Mouse (Mus musculus) lung, embryonic 15.5 days (tissue): ENCODE measurements around the gene Noxo1. TPM values are rescaled to one million over a fixed set of nuclear protein-coding genes. Genes with fewer than 3 reads are reported as not detected.

Experiments used
- ATAC-seq: fragments of 200-750 bp; cut with Nextera tagmentation; 2 replicates; pipeline ENCODE4 v1.8.0; 2017; ENCODE audit warnings: moderate number of reproducible peaks, borderline replicate concordance; ENCODE audit not compliant: low FRiP score, low TSS enrichment; ENCODE audit errors: extremely low read depth
- H3K27ac ChIP-seq: fragments of 300-500 bp; sonication (generic); 2 replicates; pipeline ENCODE4 v1.5.1; 2015; ENCODE audit warnings: moderate library complexity, mild to moderate bottlenecking, inconsistent platforms
- H3K27me3 ChIP-seq: fragments of 300-500 bp; sonication (generic); 2 replicates; pipeline ENCODE4 v1.6.1; 2015; ENCODE audit warnings: inconsistent platforms
- H3K36me3 ChIP-seq: fragments of 300-500 bp; sonication (generic); 2 replicates; pipeline ENCODE4 v1.6.1; 2015; ENCODE audit warnings: inconsistent platforms
- H3K4me1 ChIP-seq: fragments of 300-500 bp; sonication (generic); 2 replicates; pipeline ENCODE4 v1.6.1; 2015; ENCODE audit warnings: inconsistent platforms
- H3K4me2 ChIP-seq: fragments of 300-500 bp; sonication (generic); 2 replicates; pipeline ENCODE4 v1.6.1; 2015; ENCODE audit warnings: inconsistent platforms, mild to moderate bottlenecking, moderate library complexity
- H3K4me3 ChIP-seq: fragments of 300-500 bp; sonication (generic); 2 replicates; pipeline ENCODE4 v1.5.1; 2015; ENCODE audit warnings: mild to moderate bottlenecking, inconsistent platforms
- H3K9ac ChIP-seq: fragments of 300-500 bp; sonication (generic); 2 replicates; pipeline ENCODE4 v1.6.1; 2015; ENCODE audit warnings: inconsistent platforms
- H3K9me3 ChIP-seq: fragments of 300-500 bp; sonication (generic); 2 replicates; pipeline ENCODE4 v1.6.1; 2016; ENCODE audit warnings: inconsistent platforms
- WGBS: fragments of 180-500 bp; shearing (Covaris S2); methylation state at CpG from one replicate; pipeline ENCODE4 v1.1.7; 2015; 5-methylcytosine and 5-hydroxymethylcytosine counted together
- polyA plus RNA-seq: library from polyadenylated mRNA; unstranded; fragments of >200 nt; fragmentation: Nextera tagmentation; extraction: Ambion mirVana; gene quantifications from 2 replicates; pipeline ENCODE4 v1.2.1, GENCODE M21; 2015

The Noxo1 gene
- polyA plus RNA-seq, 1 experiment from 2014 or later = 3.5 TPM

- WGBS = 27% methylated on average over 4 of the region's 4 CpGs
- Histone ChIP-seq H3K27ac (no peak overlapping the region), H3K36me3 (0 out of 2 replicates have a peak, but pooled peaks cover 3% of the 10 kb centered on the region), H3K9me3 (no peaks in the 10 kb centered on the region), H3K4me3 (no peak overlapping the region), H3K9ac (no peak overlapping the region), H3K4me1 (no peaks in the 10 kb centered on the region), H3K4me2 (no peak overlapping the region), H3K27me3 (peaks cover 33% of the 10 kb centered on the region)
- no peak; the same call in 1 of the 2 replicates for ATAC-seq
Measured at GRCm38 (mm10) chr17:24746986-24747385, 51.0 kb downstream of the Noxo1 start.

Other genes with a start within 250 kb of the Noxo1 start
- 26.0 and 35.4 TPM in 2 replicates for gene E4f1, start 225.9 kb upstream of the Noxo1 start, polyA plus RNA-seq
- 56.2 and 57.4 TPM in 2 replicates for gene Pgp, start 225.8 kb upstream of the Noxo1 start, polyA plus RNA-seq
- not detected in 2 replicates for gene Bricd5, start 222.3 kb upstream of the Noxo1 start, polyA plus RNA-seq
- 31.6 and 34.5 TPM in 2 replicates for gene Mlst8, start 217.2 kb upstream of the Noxo1 start, polyA plus RNA-seq
- gene Caskin1, start 207.6 kb upstream of the Noxo1 start, polyA plus RNA-seq = 0.97 and 1.0 TPM in 2 replicates
- gene Traf7, start 168.3 kb upstream of the Noxo1 start, polyA plus RNA-seq = 96.7 and 106 TPM in 2 replicates
- gene Rab26, start 162.0 kb upstream of the Noxo1 start, polyA plus RNA-seq = 2.3 and 3.3 TPM in 2 replicates
- gene Pkd1, start 146.4 kb upstream of the Noxo1 start, polyA plus RNA-seq = 24.7 and 30.2 TPM in 2 replicates
- 48.2 and 53.5 TPM in 2 replicates for gene Tsc2, start 63.6 kb upstream of the Noxo1 start, polyA plus RNA-seq
- 17.2 and 19.6 TPM in 2 replicates for gene Nthl1, start 63.6 kb upstream of the Noxo1 start, polyA plus RNA-seq
- 87.3 and 92.4 TPM in 2 replicates for gene Slc9a3r2, start 45.9 kb upstream of the Noxo1 start, polyA plus RNA-seq
- gene Npw, start 37.8 kb upstream of the Noxo1 start, polyA plus RNA-seq = 2.1 and 2.3 TPM in 2 replicates
- 21.2 and 22.2 TPM in 2 replicates for gene Zfp598, start 26.5 kb upstream of the Noxo1 start, polyA plus RNA-seq
- gene Syngr3, start 6.3 kb upstream of the Noxo1 start, polyA plus RNA-seq = 1.0 and 2.0 TPM in 2 replicates
- 47.3 and 47.4 TPM in 2 replicates for gene Gfer, start 78 bp upstream of the Noxo1 start, polyA plus RNA-seq
- gene Tbl3, start 11.4 kb downstream of the Noxo1 start, polyA plus RNA-seq = 81.2 and 85.2 TPM in 2 replicates
- 0.18 and 0.21 TPM in 2 replicates for gene Rnf151, start 21.8 kb downstream of the Noxo1 start, polyA plus RNA-seq
- gene Rps2, start 21.9 kb downstream of the Noxo1 start, polyA plus RNA-seq = 1,576 and 1,662 TPM in 2 replicates
- 186 and 193 TPM in 2 replicates for gene Ndufb10, start 28.2 kb downstream of the Noxo1 start, polyA plus RNA-seq
- 0.18 TPM in 1 of 2 replicates, not detected in the other for gene Rpl3l, start 31.6 kb downstream of the Noxo1 start, polyA plus RNA-seq
- 30.7 and 36.7 TPM in 2 replicates for gene Msrb1, start 40.4 kb downstream of the Noxo1 start, polyA plus RNA-seq
- 2.5 and 3.4 TPM in 2 replicates for gene Hs3st6, start 56.8 kb downstream of the Noxo1 start, polyA plus RNA-seq
- gene Meiob, start 108.1 kb downstream of the Noxo1 start, polyA plus RNA-seq = not detected in 2 replicates
- 31.7 and 32.1 TPM in 2 replicates for gene Hagh, start 143.9 kb downstream of the Noxo1 start, polyA plus RNA-seq
- 18.8 and 19.9 TPM in 2 replicates for gene Fahd1, start 154.1 kb downstream of the Noxo1 start, polyA plus RNA-seq
- gene Igfals, start 169.8 kb downstream of the Noxo1 start, polyA plus RNA-seq = 1.00 and 1.4 TPM in 2 replicates
- gene Nubp2, start 190.1 kb downstream of the Noxo1 start, polyA plus RNA-seq = 54.4 and 56.6 TPM in 2 replicates
- gene Spsb3, start 190.4 kb downstream of the Noxo1 start, polyA plus RNA-seq = 41.7 and 44.2 TPM in 2 replicates
- gene Eme2, start 198.9 kb downstream of the Noxo1 start, polyA plus RNA-seq = 28.5 and 30.4 TPM in 2 replicates
- 89.0 and 92.0 TPM in 2 replicates for gene Mrps34, start 198.9 kb downstream of the Noxo1 start, polyA plus RNA-seq
- 67.1 and 78.5 TPM in 2 replicates for gene Nme3, start 200.3 kb downstream of the Noxo1 start, polyA plus RNA-seq
- gene Mapk8ip3, start 240.7 kb downstream of the Noxo1 start, polyA plus RNA-seq = 24.0 and 27.6 TPM in 2 replicates